23 mouse cellular contexts compared by ENCODE assay signal in genomic region chr15:83988087-83988486, GRCm38 (mm10).
DNase-seq lines count a peak whose midpoint lies in the region; ATAC-seq lines count a peak whose summit lies in the region.
"Had no signal": no experiment of that assay in that cellular context is flagged by ENCODE, and none has a peak within 500 bp of the region (broad histone marks: within the 10 kb centered on the region; RNA-seq: fewer than 3 reads in every experiment).

No protein-coding gene starts in this region.

- ATAC-seq in forebrain, embryonic 16.5 days, result no peak
- no peak for ATAC-seq in forebrain, embryonic 11.5 days (replicated peaks; ENCODE audit: low FRiP score)
- ATAC-seq in heart, embryonic 14.5 days (ENCODE audit: insufficient number of reproducible peaks, insufficient read depth, low FRiP score, low read depth), result peak; percentile 26; the same call in 1 of the 2 replicates
- ATAC-seq: hindbrain, postnatal 0 days; inflammation-experienced regulatory T-cells, adult 6 months; intestine, embryonic 16.5 days; Patski had no signal

- H3K36me3 ChIP-seq in forebrain, embryonic 16.5 days (ENCODE audit: control insufficient read depth, insufficient read depth), result no peaks in the 10 kb centered on the region
- no peaks in the 10 kb centered on the region for H3K36me3 ChIP-seq in forebrain, embryonic 11.5 days (ENCODE audit: control insufficient read depth, insufficient read depth, low read length)
- H3K36me3 ChIP-seq in heart, embryonic 14.5 days (ENCODE audit: control insufficient read depth, insufficient read depth, low read length), result no peaks in the 10 kb centered on the region
- no peaks in the 10 kb centered on the region for H3K36me3 ChIP-seq in heart, embryonic 10.5 days
- H3K36me3 ChIP-seq: forebrain, embryonic 10.5 days; G1E; heart, embryonic 13.5 days; hindbrain, embryonic 13.5 days had no signal

- DNase-seq in forebrain, embryonic 11.5 days (ENCODE audit: low spot score), result no peak
- no peak for DNase-seq in heart, embryonic 10.5 days (ENCODE audit: low spot score)
- peak; percentile 15 for DNase-seq in retina, embryonic 14.5 days (ENCODE audit: low spot score)
- DNase-seq in urinary bladder, postnatal 36 days (ENCODE audit: low spot score in 2 of 2), result no peak
- DNase-seq: adrenal gland, postnatal 10 days; adrenal gland, postnatal 36 days; B cell, adult 2 months; cerebellum, adult 18-20 months; cerebellum, adult 9-10 months; cerebellum, postnatal 14 days; gastrocnemius, postnatal 10 days; gastrocnemius, postnatal 36 days; kidney, adult 18-20 months had no signal

- no peak overlapping the region for H3K4me3 ChIP-seq in forebrain, embryonic 16.5 days (replicated peaks; ENCODE audit: low read length)
- H3K4me3 ChIP-seq in forebrain, embryonic 11.5 days (ENCODE audit: low read depth, low read length), result no peak overlapping the region
- no peak overlapping the region for H3K4me3 ChIP-seq in heart, embryonic 14.5 days (ENCODE audit: control insufficient read depth in 1 of 2, insufficient read depth in 1 of 2, low read depth in 1 of 2, low read length in 2 of 2)
- no peak overlapping the region for H3K4me3 ChIP-seq in heart, embryonic 10.5 days
- H3K4me3 ChIP-seq: forebrain, embryonic 10.5 days; heart, embryonic 13.5 days; hindbrain, embryonic 13.5 days had no signal

- H3K9ac ChIP-seq in forebrain, embryonic 16.5 days (replicated peaks; ENCODE audit: low read depth, low read length), result no peak overlapping the region
- H3K9ac ChIP-seq in forebrain, embryonic 11.5 days (ENCODE audit: low read length), result no peak overlapping the region
- H3K9ac ChIP-seq in heart, embryonic 14.5 days (ENCODE audit: low read length), result no peak overlapping the region
- H3K9ac ChIP-seq: heart, embryonic 13.5 days; hindbrain, embryonic 13.5 days had no signal

- H3K9me3 ChIP-seq in forebrain, embryonic 16.5 days (ENCODE audit: control insufficient read depth, low read length), result no peaks in the 10 kb centered on the region
- no peaks in the 10 kb centered on the region for H3K9me3 ChIP-seq in forebrain, embryonic 11.5 days (ENCODE audit: control insufficient read depth, low read length)
- H3K9me3 ChIP-seq in heart, embryonic 14.5 days (ENCODE audit: control insufficient read depth, low read length), result no peaks in the 10 kb centered on the region
- no peaks in the 10 kb centered on the region for H3K9me3 ChIP-seq in heart, embryonic 10.5 days
- H3K9me3 ChIP-seq: forebrain, embryonic 10.5 days; hindbrain, embryonic 13.5 days had no signal

- H3K27me3 ChIP-seq in forebrain, embryonic 16.5 days (replicated peaks; ENCODE audit: control insufficient read depth, insufficient read depth, low read length), result no peaks in the 10 kb centered on the region
- no peaks in the 10 kb centered on the region for H3K27me3 ChIP-seq in forebrain, embryonic 11.5 days (ENCODE audit: control insufficient read depth, insufficient read depth, low read length)
- H3K27me3 ChIP-seq in heart, embryonic 14.5 days (ENCODE audit: control insufficient read depth, insufficient read depth, low read length), result 0 out of 2 replicates have a peak, but pooled peaks cover 5% of the 10 kb centered on the region
- H3K27me3 ChIP-seq in heart, embryonic 10.5 days (ENCODE audit: insufficient read depth, poor library complexity, severe bottlenecking), result peaks cover 22% of the 10 kb centered on the region

- H3K4me1 ChIP-seq in forebrain, embryonic 16.5 days (replicated peaks; ENCODE audit: control insufficient read depth, insufficient read depth, low read length), result peaks cover 35% of the 10 kb centered on the region
- H3K4me1 ChIP-seq in forebrain, embryonic 11.5 days (replicated peaks; ENCODE audit: control insufficient read depth, insufficient read depth, low read length), result peaks cover 6% of the 10 kb centered on the region; the same call in 1 of the 2 replicates
- H3K4me1 ChIP-seq in heart, embryonic 14.5 days (ENCODE audit: control insufficient read depth in 2 of 2, insufficient read depth in 2 of 2, low read length in 2 of 2), result peaks cover 3 to 9% of the 10 kb centered on the region in 2 experiments; a peak in 3 of 4 replicates
- peaks cover 30% of the 10 kb centered on the region for H3K4me1 ChIP-seq in heart, embryonic 10.5 days

- no peak overlapping the region for H3K4me2 ChIP-seq in forebrain, embryonic 16.5 days (ENCODE audit: low read length)
- no peak overlapping the region for H3K4me2 ChIP-seq in forebrain, embryonic 11.5 days (ENCODE audit: low read depth, low read length, severe bottlenecking)
- H3K4me2 ChIP-seq in heart, embryonic 14.5 days (ENCODE audit: low read length), result no peak overlapping the region
- H3K4me2 ChIP-seq: heart, embryonic 13.5 days; hindbrain, embryonic 13.5 days had no signal

- peak overlapping the region; percentile 62 for H3K27ac ChIP-seq in forebrain, embryonic 16.5 days (ENCODE audit: low read length)
- H3K27ac ChIP-seq in forebrain, embryonic 11.5 days (ENCODE audit: low read depth, low read length), result no peak overlapping the region
- H3K27ac ChIP-seq in heart, embryonic 14.5 days (replicated peaks in 1 of 2; ENCODE audit: control insufficient read depth in 1 of 2, insufficient read depth in 1 of 2, low read depth in 2 of 2, low read length in 2 of 2), result no peak overlapping the region
- no peak overlapping the region for H3K27ac ChIP-seq in heart, embryonic 10.5 days
- H3K27ac ChIP-seq: forebrain, embryonic 10.5 days; heart, embryonic 13.5 days; hindbrain, embryonic 13.5 days; hindbrain, postnatal 0 days had no signal

- 47% methylated on average over 7 of the region's 7 CpGs for WGBS in forebrain, embryonic 16.5 days
- WGBS in forebrain, embryonic 11.5 days, result 41% methylated on average over 7 of the region's 7 CpGs
- WGBS in heart, embryonic 14.5 days, result 8% methylated on average over 7 of the region's 7 CpGs
- WGBS in heart, embryonic 10.5 days, result 5% methylated on average over 7 of the region's 7 CpGs
